In the genomic region with DNA sequence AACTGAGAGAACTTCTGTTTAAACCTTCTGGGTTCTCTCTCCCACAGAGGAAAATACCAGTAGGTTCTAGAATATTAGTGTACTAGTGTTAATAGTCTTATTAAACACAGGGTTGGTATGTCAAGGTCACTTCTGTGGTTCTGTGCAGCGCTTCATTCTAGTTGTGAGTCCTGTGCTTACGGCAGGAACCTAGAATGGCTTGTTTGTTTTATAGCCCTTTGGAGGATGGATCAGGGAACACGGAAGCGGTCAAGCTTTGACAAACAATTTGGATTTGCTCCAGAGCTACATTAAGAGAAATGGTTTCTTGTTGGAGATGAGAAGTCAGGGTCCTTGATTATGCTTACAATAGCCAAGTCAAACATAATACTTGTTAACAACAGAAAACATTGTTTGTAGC, we compare ENCODE assay signal across 26 mouse cellular contexts. TPM values are rescaled to one million over a fixed set of nuclear protein-coding genes. Genes with fewer than 3 reads are reported as not detected.
DNase-seq lines count a peak whose midpoint lies in the region; ATAC-seq and TF ChIP-seq lines count a peak whose summit lies in the region.
"Had no signal": no experiment of that assay in that cellular context is flagged by ENCODE, and none has a peak within 500 bp of the region (broad histone marks: within the 10 kb centered on the region; RNA-seq: fewer than 3 reads in every experiment).

No protein-coding gene starts in this region.

- TF ChIP-seq POLR2A in liver, adult 2 months (IDR thresholded peaks at IDR 0.05; ENCODE audit: extremely low read depth, insufficient read depth, low read length), result no peak

- CTCF ChIA-PET in Patski (lab: Charles Lee), result interaction anchor here (0.6 kb wide), 1 partner anchor 14 kb away, joined by 3 read pairs; no protein-coding TSS in a partner anchor

- peaks cover 30% of the 10 kb centered on the region; the same call in 1 of the 2 replicates for H3K79me2 ChIP-seq in liver, adult 2 months (ENCODE audit: control insufficient read depth, insufficient read depth, low read length)

- no peak for TF ChIP-seq CTCF in liver, adult 2 months (IDR thresholded peaks at IDR 0.05; ENCODE audit: low read depth, low read length)
- no peak for TF ChIP-seq CTCF in Patski (IDR thresholded peaks at IDR 0.05)

- no peak for ATAC-seq in heart, embryonic 11.5 days (replicated peaks; ENCODE audit: insufficient number of reproducible peaks, low FRiP score, low TSS enrichment)
- no peak for ATAC-seq in kidney, embryonic 15.5 days (replicated peaks; ENCODE audit: low FRiP score)
- no peak for ATAC-seq in liver, embryonic 11.5 days (replicated peaks; ENCODE audit: low FRiP score)
- peak; percentile 57 for ATAC-seq in Patski
- ATAC-seq: CD4-positive, CD25-positive, alpha-beta regulatory T cell, adult 4 months; forebrain, embryonic 14.5 days; hindbrain, embryonic 16.5 days; liver, embryonic 12.5 days; liver, postnatal 0 days; midbrain, embryonic 13.5 days had no signal

- H3K4me3 ChIP-seq in heart, embryonic 11.5 days (ENCODE audit: low read depth, low read length), result no peak overlapping the region
- no peak overlapping the region for H3K4me3 ChIP-seq in kidney, embryonic 15.5 days (replicated peaks)
- no peak overlapping the region for H3K4me3 ChIP-seq in liver, adult 2 months (ENCODE audit: insufficient read depth, low read depth, low read length)
- no peak overlapping the region for H3K4me3 ChIP-seq in liver, embryonic 11.5 days (ENCODE audit: low read depth, low read length)
- H3K4me3 ChIP-seq: embryonic facial prominence, embryonic 12.5 days; layer of hippocampus, adult 2 months; left cerebral cortex, adult 2 months; limb, embryonic 12.5 days; liver, embryonic 12.5 days; megakaryocyte, embryonic 14.5 days; midbrain, embryonic 13.5 days had no signal

- in situ Hi-C loops in Patski (cut with MboI; ENCODE audit: low pct_unique_long_range_greater_than_20kb), result no loop called here

- DNase-seq in heart, postnatal 4 days, result no peak
- DNase-seq in kidney, adult 11 months, result peak; percentile 32
- DNase-seq in liver, adult 2 months (ENCODE audit: extremely low read depth, low read depth, low spot score), result peak; percentile 34
- DNase-seq in liver, embryonic 11.5 days (ENCODE audit: low spot score), result no peak
- DNase-seq in Patski (ENCODE audit: low read depth, low spot score), result no peak
- DNase-seq: adrenal gland, postnatal 25 days; cerebellum, adult 11-12 months; cerebellum, adult 9-11 months; embryo, embryonic 11 days; gastrocnemius, postnatal 25 days; liver, postnatal 0 days; lung, postnatal 10 days; thymus, adult 2 months; thymus, postnatal 36 days had no signal

- no peaks in the 10 kb centered on the region for H3K9me3 ChIP-seq in heart, embryonic 11.5 days (replicated peaks; ENCODE audit: control insufficient read depth, low read length)
- no peaks in the 10 kb centered on the region for H3K9me3 ChIP-seq in kidney, embryonic 15.5 days (replicated peaks)
- H3K9me3 ChIP-seq in liver, embryonic 11.5 days (ENCODE audit: control insufficient read depth, low read length), result no peaks in the 10 kb centered on the region
- H3K9me3 ChIP-seq: embryonic facial prominence, embryonic 12.5 days; limb, embryonic 12.5 days; liver, embryonic 12.5 days; megakaryocyte, embryonic 14.5 days; midbrain, embryonic 13.5 days had no signal

- H3K36me3 ChIP-seq in heart, embryonic 11.5 days (ENCODE audit: control insufficient read depth, insufficient read depth, low read length), result peaks cover 4% of the 10 kb centered on the region
- H3K36me3 ChIP-seq in kidney, embryonic 15.5 days, result peaks cover 71% of the 10 kb centered on the region
- peaks cover 47% of the 10 kb centered on the region for H3K36me3 ChIP-seq in liver, adult 2 months (ENCODE audit: control insufficient read depth, insufficient read depth, low read length)
- H3K36me3 ChIP-seq in liver, embryonic 11.5 days (ENCODE audit: control insufficient read depth, insufficient read depth, low read length), result peaks cover 34% of the 10 kb centered on the region

- peaks cover 27% of the 10 kb centered on the region for H3K4me1 ChIP-seq in heart, embryonic 11.5 days (ENCODE audit: control insufficient read depth, insufficient read depth, low read length)
- H3K4me1 ChIP-seq in kidney, embryonic 15.5 days, result peaks cover 39% of the 10 kb centered on the region
- peaks cover 11% of the 10 kb centered on the region for H3K4me1 ChIP-seq in liver, adult 2 months (ENCODE audit: control insufficient read depth, insufficient read depth, low read length)
- H3K4me1 ChIP-seq in liver, embryonic 11.5 days (replicated peaks; ENCODE audit: control insufficient read depth, insufficient read depth, low read length), result peaks cover 12% of the 10 kb centered on the region

- no peak overlapping the region for H3K27ac ChIP-seq in heart, embryonic 11.5 days (ENCODE audit: low read depth, low read length)
- H3K27ac ChIP-seq in kidney, embryonic 15.5 days, result no peak overlapping the region
- H3K27ac ChIP-seq in liver, adult 2 months (replicated peaks; ENCODE audit: insufficient read depth, low read depth, low read length), result no peak overlapping the region
- H3K27ac ChIP-seq in liver, embryonic 11.5 days (ENCODE audit: low read depth, low read length), result no peak overlapping the region
- H3K27ac ChIP-seq: embryonic facial prominence, embryonic 12.5 days; layer of hippocampus, adult 2 months; left cerebral cortex, adult 2 months; limb, embryonic 12.5 days; liver, embryonic 12.5 days; midbrain, embryonic 13.5 days had no signal

- POLR2A ChIA-PET in Patski (lab: Charles Lee), result no interaction called here

- 0 out of 2 replicates have a peak overlapping the region, but pooled peaks have one; percentile 8 for H3K4me2 ChIP-seq in heart, embryonic 11.5 days
- H3K4me2 ChIP-seq in kidney, embryonic 15.5 days, result no peak overlapping the region
- H3K4me2 ChIP-seq in liver, embryonic 11.5 days, result no peak overlapping the region
- H3K4me2 ChIP-seq: embryonic facial prominence, embryonic 12.5 days; limb, embryonic 12.5 days; liver, embryonic 12.5 days; midbrain, embryonic 13.5 days had no signal

- no peaks in the 10 kb centered on the region for H3K27me3 ChIP-seq in heart, embryonic 11.5 days (ENCODE audit: control insufficient read depth, insufficient read depth, low read length)
- H3K27me3 ChIP-seq in kidney, embryonic 15.5 days, result no peaks in the 10 kb centered on the region
- no peaks in the 10 kb centered on the region for H3K27me3 ChIP-seq in liver, adult 2 months (ENCODE audit: control insufficient read depth, insufficient read depth, low read length)
- no peaks in the 10 kb centered on the region for H3K27me3 ChIP-seq in liver, embryonic 11.5 days (replicated peaks; ENCODE audit: control insufficient read depth, insufficient read depth, low read length)
- no peaks in the 10 kb centered on the region for H3K27me3 ChIP-seq in Patski
- H3K27me3 ChIP-seq: embryonic facial prominence, embryonic 12.5 days; limb, embryonic 12.5 days; liver, embryonic 12.5 days; megakaryocyte, embryonic 14.5 days; midbrain, embryonic 13.5 days had no signal

- 81% methylated on average over 4 of the region's 4 CpGs for WGBS in heart, embryonic 11.5 days (ENCODE audit: insufficient replicate concordance)
- 48% methylated on average over 4 of the region's 4 CpGs for WGBS in kidney, embryonic 15.5 days
- 15% methylated on average over 4 of the region's 4 CpGs for WGBS in liver, adult 2 months
- WGBS in liver, embryonic 11.5 days, result 78% methylated on average over 4 of the region's 4 CpGs

- no peak overlapping the region for H3K9ac ChIP-seq in heart, embryonic 11.5 days (ENCODE audit: low read depth, low read length)
- no peak overlapping the region for H3K9ac ChIP-seq in kidney, embryonic 15.5 days
- no peak overlapping the region for H3K9ac ChIP-seq in liver, adult 2 months (ENCODE audit: low read depth, low read length)
- no peak overlapping the region for H3K9ac ChIP-seq in liver, embryonic 11.5 days (ENCODE audit: low read depth, low read length)
- H3K9ac ChIP-seq: embryonic facial prominence, embryonic 12.5 days; limb, embryonic 12.5 days; liver, embryonic 12.5 days; liver, postnatal 0 days; midbrain, embryonic 13.5 days had no signal

RNA-seq across cellular contexts. Expression of a gene that starts 9.3 kb away (rescaled TPM):
- polyA plus RNA-seq in heart, embryonic 11.5 days (2014; fragmentation: Nextera tagmentation; extraction: Ambion mirVana), result 31.6 and 35.0 TPM in 2 replicates
- total RNA-seq in heart, postnatal 4 days (2021), result 10 to 100 TPM; 69.1 to 71.9 TPM
- polyA plus RNA-seq in kidney, embryonic 15.5 days (2015; fragmentation: Nextera tagmentation; extraction: Ambion mirVana), result 37.5 and 37.9 TPM in 2 replicates
- total RNA-seq in liver, adult 2 months (2014; rRNA removed), result 25.2 and 33.8 TPM in 2 replicates
- 21.2 and 22.6 TPM in 2 replicates for polyA plus RNA-seq in liver, adult 2 months (2012; rRNA removed)
- 37.7 and 38.5 TPM in 2 replicates for polyA plus RNA-seq in liver, embryonic 11.5 days (2014; fragmentation: Nextera tagmentation; extraction: Ambion mirVana)
- 76.8 TPM for polyA plus RNA-seq in Patski (2021)

Comparison
In these comparisons a context has a peak if more than half of its experiments do, and no peak if none do; other contexts are left out.
1. DNase-seq: peak in kidney, adult 11 months (single experiment) and liver, adult 2 months (single experiment); none in heart, postnatal 4 days (single experiment), liver, embryonic 11.5 days (single experiment) and Patski (single experiment).